Mouse (Mus musculus) neural tube, embryonic 11.5 days (tissue): ENCODE data around the gene Mgrn1. TPM values are rescaled to one million over a fixed set of nuclear protein-coding genes. Genes with fewer than 3 reads are reported as not detected.

Experiments
- ATAC-seq: fragments of 200-750 bp; cut with Nextera tagmentation; 2 replicates; pipeline ENCODE4 v1.8.0; 2017; ENCODE audit warnings: moderate number of reproducible peaks, mild to moderate bottlenecking, moderate TSS enrichment, moderate library complexity; ENCODE audit not compliant: insufficient read depth, low FRiP score, low TSS enrichment
- DNase-seq: peaks from one replicate; pipeline ENCODE4 v3.0.0-alpha.2; 2015; ENCODE audit warnings: low spot score
- H3K27ac ChIP-seq: fragments of 300-500 bp; sonication (generic); 2 replicates; pipeline ENCODE4 v1.5.1; 2014; ENCODE audit warnings: low read depth, mild to moderate bottlenecking, low read length
- H3K27me3 ChIP-seq: fragments of 300-500 bp; sonication (generic); 2 replicates; pipeline ENCODE4 v1.6.1; 2014; ENCODE audit warnings: mild to moderate bottlenecking, low read length, mixed read lengths; ENCODE audit not compliant: control insufficient read depth, insufficient read depth
- H3K36me3 ChIP-seq: fragments of 300-500 bp; sonication (generic); 2 replicates; pipeline ENCODE4 v1.6.1; 2014; ENCODE audit warnings: mild to moderate bottlenecking, low read length, moderate library complexity, mixed read lengths; ENCODE audit not compliant: control insufficient read depth, insufficient read depth
- H3K4me1 ChIP-seq: fragments of 300-500 bp; sonication (generic); 2 replicates; pipeline ENCODE4 v1.6.1; 2014; ENCODE audit warnings: low read length, mixed read lengths; ENCODE audit not compliant: control insufficient read depth, insufficient read depth
- H3K4me2 ChIP-seq: fragments of 300-500 bp; sonication (generic); 2 replicates; pipeline ENCODE4 v1.6.1; 2014; ENCODE audit warnings: low read depth, mild to moderate bottlenecking, moderate library complexity
- H3K4me3 ChIP-seq: fragments of 300-500 bp; sonication (generic); 2 replicates; pipeline ENCODE4 v1.5.1; 2014; ENCODE audit warnings: low read depth, low read length
- H3K9ac ChIP-seq: fragments of 300-500 bp; sonication (generic); 2 replicates; pipeline ENCODE4 v1.6.1; 2014; ENCODE audit warnings: mild to moderate bottlenecking, low read length
- H3K9me3 ChIP-seq: fragments of 300-500 bp; sonication (generic); 2 replicates; pipeline ENCODE4 v1.6.1; 2016; ENCODE audit warnings: low read length; ENCODE audit not compliant: control insufficient read depth
- WGBS: fragments of 180-500 bp; shearing (Covaris S2); extraction: QIAGEN DNeasy Blood & Tissue Kit; methylation state at CpG from one replicate; pipeline ENCODE4 v1.1.7; 2014; 5-methylcytosine and 5-hydroxymethylcytosine counted together
- polyA plus RNA-seq: library from polyadenylated mRNA; unstranded; fragments of >200 nt; fragmentation: Nextera tagmentation; extraction: Ambion mirVana; gene quantifications from 2 replicates; pipeline ENCODE4 v1.2.1, GENCODE M21; 2014

Mgrn1 gene
- polyA plus RNA-seq, 1 experiment from 2014 or later, result 85.5 TPM

DNA sequence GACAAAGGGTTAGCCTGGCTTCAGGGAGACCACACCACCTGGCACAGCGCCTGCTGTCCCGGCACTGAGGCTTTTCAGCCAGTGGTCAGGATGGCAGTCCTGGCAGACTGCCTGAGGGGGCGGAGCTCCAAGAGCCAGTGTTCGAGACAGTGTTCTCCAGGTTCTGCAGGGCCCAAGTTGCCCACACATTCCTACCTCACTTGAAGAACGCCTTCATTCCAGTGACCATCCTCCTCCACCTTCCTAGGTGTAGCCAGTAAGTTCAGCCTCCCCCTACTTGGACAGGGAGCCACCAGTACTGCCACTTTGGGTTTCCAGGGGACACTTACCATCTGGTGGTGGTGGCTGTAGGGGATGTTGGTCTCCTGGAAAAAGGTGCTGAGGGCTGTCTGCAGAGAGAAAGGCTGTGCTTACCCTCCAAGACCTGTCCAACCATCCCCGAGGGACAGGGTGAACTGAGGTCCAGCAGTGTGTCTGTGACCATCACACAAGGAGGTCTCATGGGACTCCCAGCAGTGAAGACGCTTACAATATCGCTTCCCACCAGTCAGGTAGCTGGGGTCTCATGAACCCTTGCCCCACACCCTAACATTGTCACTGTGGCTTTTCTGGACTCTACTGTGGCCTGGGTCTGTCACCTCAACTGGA lies 9.9 kb upstream of the Mgrn1 start:
- 0 out of 2 replicates have a peak, but pooled peaks cover 2% of the 10 kb centered on the region for H3K36me3 ChIP-seq
- no peaks in the 10 kb centered on the region for H3K9me3 ChIP-seq
- DNase-seq, result peak; percentile 9
- whole genome bisulfite sequencing, result 87% methylated on average over 8 of the region's 8 CpGs
- H3K9ac ChIP-seq, result no peak overlapping the region
- H3K4me1 ChIP-seq, result peaks cover 9% of the 10 kb centered on the region
- ATAC-seq, result no peak
- no peak overlapping the region for H3K4me2 ChIP-seq
- no peaks in the 10 kb centered on the region for H3K27me3 ChIP-seq
- no peak overlapping the region for H3K4me3 ChIP-seq
- no peak overlapping the region for H3K27ac ChIP-seq

- Histone ChIP-seq H3K9me3 (no peaks in the 10 kb centered on the region), H3K4me3 (no peak overlapping the region), H3K4me2 (no peak overlapping the region), H3K4me1 (peaks cover 9% of the 10 kb centered on the region), H3K27ac (no peak overlapping the region), H3K27me3 (no peaks in the 10 kb centered on the region), H3K36me3 (0 out of 2 replicates have a peak, but pooled peaks cover 2% of the 10 kb centered on the region), H3K9ac (no peak overlapping the region)
- no peak for ATAC-seq
- 96% methylated on average over 4 of the region's 4 CpGs for WGBS
- no peak for DNase-seq
Measured at GRCm38 (mm10) chr16:4877195-4877594, 8.9 kb upstream of the Mgrn1 start.

- ATAC-seq, result no peak
- Histone ChIP-seq H3K36me3 (0 out of 2 replicates have a peak, but pooled peaks cover 2% of the 10 kb centered on the region), H3K4me1 (peaks cover 9% of the 10 kb centered on the region), H3K4me3 (peak overlapping the region; percentile 81; the same call in 1 of the 2 replicates), H3K4me2 (peak overlapping the region; percentile 88; the same call in 1 of the 2 replicates), H3K27me3 (no peaks in the 10 kb centered on the region), H3K9me3 (no peaks in the 10 kb centered on the region), H3K9ac (no peak overlapping the region), H3K27ac (no peak overlapping the region)
- no peak for DNase-seq
- WGBS, result 85% methylated on average over 3 of the region's 3 CpGs
Measured at GRCm38 (mm10) chr16:4877701-4878100, 8.3 kb upstream of the Mgrn1 start.

GRCm38 (mm10) chr16:4878192-4878885 lies 7.7 kb upstream of the Mgrn1 start:
- DNase-seq, result no peak

GRCm38 (mm10) chr16:4879101-4879707 lies 6.8 kb upstream of the Mgrn1 start:
- peaks cover 9% of the 10 kb centered on the region for H3K4me1 ChIP-seq
- ATAC-seq (peak; percentile 29), DNase-seq (peak; percentile 57)
- under 1% methylated on average over 53 of the region's 54 CpGs for WGBS
- no peaks in the 10 kb centered on the region for H3K27me3 ChIP-seq
- H3K4me2 ChIP-seq, result peak overlapping the region; percentile 88
- H3K36me3 ChIP-seq, result 0 out of 2 replicates have a peak, but pooled peaks cover 2% of the 10 kb centered on the region
- H3K9me3 ChIP-seq, result no peaks in the 10 kb centered on the region
- peak overlapping the region; percentile 97 for H3K27ac ChIP-seq
- H3K9ac ChIP-seq, result peak overlapping the region; percentile 84
- H3K4me3 ChIP-seq, result peak overlapping the region; percentile 81

More at GRCm38 (mm10) chr16:4878192-4878885, 7.7 kb upstream of the Mgrn1 start:
- no peak for ATAC-seq
- H3K36me3 ChIP-seq, result 0 out of 2 replicates have a peak, but pooled peaks cover 2% of the 10 kb centered on the region
- H3K9ac ChIP-seq, result peak overlapping the region; percentile 84; the same call in 1 of the 2 replicates
- H3K9me3 ChIP-seq, result no peaks in the 10 kb centered on the region
- H3K4me2 ChIP-seq, result peak overlapping the region; percentile 88
- WGBS, result 47% methylated on average over 5 of the region's 5 CpGs
- H3K27ac ChIP-seq, result no peak overlapping the region
- H3K4me3 ChIP-seq, result peak overlapping the region; percentile 81
- H3K27me3 ChIP-seq, result no peaks in the 10 kb centered on the region
- peaks cover 9% of the 10 kb centered on the region for H3K4me1 ChIP-seq

- ATAC-seq (peak; percentile 73), DNase-seq (peak; percentile 91)
- peak overlapping the region; percentile 97 for H3K27ac ChIP-seq
- WGBS, result under 1% methylated on average over 40 of the region's 40 CpGs
- no peaks in the 10 kb centered on the region for H3K36me3 ChIP-seq
- H3K4me3 ChIP-seq, result peak overlapping the region; percentile 81
- H3K9me3 ChIP-seq, result no peaks in the 10 kb centered on the region
- no peaks in the 10 kb centered on the region for H3K27me3 ChIP-seq
- peak overlapping the region; percentile 84 for H3K9ac ChIP-seq
- peaks cover 9% of the 10 kb centered on the region for H3K4me1 ChIP-seq
- peak overlapping the region; percentile 88 for H3K4me2 ChIP-seq
Measured at GRCm38 (mm10) chr16:4879708-4880124, 6.3 kb upstream of the Mgrn1 start.

DNA sequence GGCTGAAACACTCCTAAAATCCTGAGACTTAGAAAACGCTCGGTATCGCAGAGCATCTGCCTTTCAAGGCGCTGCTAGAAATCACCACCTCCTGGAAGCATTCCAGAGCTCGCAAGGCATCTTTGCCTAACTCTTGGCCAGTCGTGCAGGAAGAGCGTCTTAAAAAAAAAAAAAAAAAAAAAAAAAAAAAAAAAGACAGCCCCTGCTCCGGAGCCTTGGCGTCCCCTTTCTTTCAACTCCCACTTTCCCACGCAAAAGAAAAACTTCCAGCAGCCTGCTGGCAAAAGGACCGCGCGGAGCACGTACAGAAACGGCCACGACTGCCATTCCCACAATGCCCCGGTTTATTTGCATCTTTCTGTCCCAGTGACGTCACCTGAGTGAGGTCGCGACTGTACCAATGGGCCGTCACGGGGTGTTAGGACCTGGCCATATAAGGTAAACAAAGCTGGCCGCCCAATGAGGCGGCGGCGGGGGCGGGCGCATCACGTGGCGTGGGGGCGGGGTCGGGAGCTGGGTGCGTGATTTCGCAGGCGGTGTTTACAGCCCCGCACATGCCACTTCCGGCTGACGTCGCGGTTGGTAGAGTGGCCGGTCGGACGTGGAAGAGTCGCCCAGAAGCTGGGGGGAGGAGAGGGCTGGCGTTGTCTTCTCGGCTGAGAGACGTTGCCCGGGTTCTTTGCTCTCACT lies 5.8 kb upstream of the Mgrn1 start, which contains the start of gene Ubald1:
TSS of gene Ubald1 (minus strand) at position 180 of the 690 bp plus-strand sequence.
- under 1% methylated on average over 48 of the region's 48 CpGs for WGBS
- no peaks in the 10 kb centered on the region for H3K27me3 ChIP-seq
- H3K9ac ChIP-seq, result peak within 1 kb of the TSS; percentile 84
- H3K9me3 ChIP-seq, result no peaks in the 10 kb centered on the region
- peak within 1 kb of the TSS; percentile 88 for H3K4me2 ChIP-seq
- H3K36me3 ChIP-seq, result no peaks in the 10 kb centered on the region
- ATAC-seq (peak; percentile 90), DNase-seq (peak; percentile 96)
- H3K4me3 ChIP-seq, result peak within 1 kb of the TSS; percentile 81
- peak within 1 kb of the TSS; percentile 97 for H3K27ac ChIP-seq
- peaks cover 9% of the 10 kb centered on the region for H3K4me1 ChIP-seq
